Mouse (Mus musculus) neural tube, embryonic 13.5 days (tissue): ENCODE results near the gene Cc2d2a. TPM values are rescaled to one million over a fixed set of nuclear protein-coding genes. Genes with fewer than 3 reads are reported as not detected.

ENCODE experiments used
- ATAC-seq: fragments of 200-750 bp; cut with Nextera tagmentation; 2 replicates; pipeline ENCODE4 v1.8.0; 2017; ENCODE audit warnings: low read depth, mild to moderate bottlenecking, moderate TSS enrichment, moderate library complexity
- H3K27ac ChIP-seq: fragments of 300-500 bp; sonication (generic); replicated peaks from 2 replicates; pipeline ENCODE4 v1.5.1; 2015; ENCODE audit warnings: moderate library complexity, mild to moderate bottlenecking, inconsistent platforms
- H3K27me3 ChIP-seq: fragments of 300-500 bp; sonication (generic); 2 replicates; pipeline ENCODE4 v1.6.1; 2015; ENCODE audit warnings: mild to moderate bottlenecking, inconsistent platforms
- H3K36me3 ChIP-seq: fragments of 300-500 bp; sonication (generic); 2 replicates; pipeline ENCODE4 v1.6.1; 2015; ENCODE audit warnings: mild to moderate bottlenecking, inconsistent platforms
- H3K4me1 ChIP-seq: fragments of 300-500 bp; sonication (generic); replicated peaks from 2 replicates; pipeline ENCODE4 v1.6.1; 2015; ENCODE audit warnings: inconsistent platforms
- H3K4me2 ChIP-seq: fragments of 300-500 bp; sonication (generic); 2 replicates; pipeline ENCODE4 v1.6.1; 2015; ENCODE audit warnings: inconsistent platforms, mild to moderate bottlenecking, moderate library complexity
- H3K4me3 ChIP-seq: fragments of 300-500 bp; sonication (generic); 2 replicates; pipeline ENCODE4 v1.5.1; 2015; ENCODE audit warnings: mild to moderate bottlenecking, inconsistent platforms
- H3K9ac ChIP-seq: fragments of 300-500 bp; sonication (generic); 2 replicates; pipeline ENCODE4 v1.6.1; 2015; ENCODE audit warnings: moderate library complexity, mild to moderate bottlenecking, inconsistent platforms
- H3K9me3 ChIP-seq: fragments of 300-500 bp; sonication (generic); 2 replicates; pipeline ENCODE4 v1.6.1; 2016; ENCODE audit warnings: inconsistent platforms
- WGBS: fragments of 180-500 bp; shearing (Covaris S2); methylation state at CpG from one replicate; pipeline ENCODE4 v1.1.7; 2015; 5-methylcytosine and 5-hydroxymethylcytosine counted together
- polyA plus RNA-seq: library from polyadenylated mRNA; unstranded; fragments of >200 nt; fragmentation: Nextera tagmentation; extraction: Ambion mirVana; gene quantifications from 2 replicates; pipeline ENCODE4 v1.2.1, GENCODE M21; 2015

The Cc2d2a gene
- polyA plus RNA-seq, 1 experiment from 2014 or later = 7.8 TPM

DNA sequence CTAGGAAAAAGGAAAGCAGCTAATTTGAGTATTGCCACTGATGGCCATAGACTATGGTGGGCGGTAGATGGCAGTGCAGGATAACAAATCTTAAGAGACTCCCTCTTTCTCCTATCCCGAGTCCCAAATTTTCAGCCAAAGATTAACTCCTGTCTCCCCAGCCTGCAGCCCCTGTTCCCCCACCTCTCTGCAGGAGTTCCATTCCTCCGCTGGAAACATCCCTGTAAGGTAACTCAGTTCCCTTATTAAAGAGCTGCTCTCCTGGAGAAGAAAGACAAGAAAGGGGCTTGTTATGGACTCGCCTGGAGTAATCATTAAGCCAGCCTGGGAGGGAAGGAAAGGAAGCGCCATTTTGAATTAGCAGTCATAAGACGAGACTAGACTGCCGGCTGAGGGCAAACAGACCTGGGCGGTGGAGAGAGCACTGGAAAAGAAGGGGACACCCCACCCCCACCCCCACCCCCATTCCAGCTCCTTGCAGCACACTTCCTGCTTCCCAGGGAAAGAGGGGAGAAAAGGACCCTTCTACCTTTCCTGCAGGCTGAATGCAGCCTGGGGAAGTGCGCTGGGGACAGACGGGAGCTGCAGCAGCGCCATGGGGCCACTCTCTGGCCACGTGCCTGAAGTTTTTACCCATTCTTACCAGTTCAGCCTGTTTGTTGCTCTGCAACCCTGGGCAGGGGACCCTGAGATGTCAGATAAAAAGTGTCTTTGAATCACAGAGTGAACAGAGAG is 10.2 kb downstream of the Cc2d2a start:
- under 1% methylated on average over 12 of the region's 12 CpGs for WGBS
- peak; percentile 95 for ATAC-seq
- peaks cover 5% of the 10 kb centered on the region; the same call in 1 of the 2 replicates for H3K36me3 ChIP-seq
- H3K27ac ChIP-seq = peak overlapping the region; percentile 91
- peak overlapping the region; percentile 70 for H3K4me2 ChIP-seq
- no peaks in the 10 kb centered on the region for H3K9me3 ChIP-seq
- H3K9ac ChIP-seq = peak overlapping the region; percentile 84
- peaks cover 7% of the 10 kb centered on the region for H3K4me1 ChIP-seq
- no peaks in the 10 kb centered on the region for H3K27me3 ChIP-seq
- peak overlapping the region; percentile 53 for H3K4me3 ChIP-seq

DNA sequence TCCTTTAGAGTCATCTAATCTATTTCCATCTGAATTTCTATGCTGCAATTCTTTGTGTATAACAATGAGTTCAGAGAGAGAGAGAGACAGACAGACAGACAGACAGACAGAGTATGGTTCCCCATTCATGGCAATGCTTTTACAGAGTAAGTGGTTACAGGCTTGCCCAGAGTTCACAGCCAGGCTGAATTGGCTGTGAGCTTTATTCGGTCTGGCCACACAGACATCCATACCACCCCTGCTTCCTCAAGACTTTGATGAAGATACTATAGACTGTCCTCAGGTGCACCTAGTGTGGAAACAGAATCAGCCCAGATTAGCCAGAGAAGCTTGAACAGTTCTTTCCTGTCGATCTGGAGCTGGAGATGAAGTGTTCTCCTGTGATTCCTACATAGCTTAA is 10.9 kb downstream of the Cc2d2a start:
- Histone ChIP-seq H3K4me2 (peak overlapping the region; percentile 70), H3K27me3 (no peaks in the 10 kb centered on the region), H3K9me3 (no peaks in the 10 kb centered on the region), H3K4me1 (peaks cover 7% of the 10 kb centered on the region), H3K4me3 (peak overlapping the region; percentile 53), H3K36me3 (peaks cover 5% of the 10 kb centered on the region; the same call in 1 of the 2 replicates), H3K9ac (peak overlapping the region; percentile 84), H3K27ac (peak overlapping the region; percentile 91)
- WGBS = 81% methylated on average over 2 of the region's 2 CpGs
- ATAC-seq = no peak; the same call in 1 of the 2 replicates

DNA sequence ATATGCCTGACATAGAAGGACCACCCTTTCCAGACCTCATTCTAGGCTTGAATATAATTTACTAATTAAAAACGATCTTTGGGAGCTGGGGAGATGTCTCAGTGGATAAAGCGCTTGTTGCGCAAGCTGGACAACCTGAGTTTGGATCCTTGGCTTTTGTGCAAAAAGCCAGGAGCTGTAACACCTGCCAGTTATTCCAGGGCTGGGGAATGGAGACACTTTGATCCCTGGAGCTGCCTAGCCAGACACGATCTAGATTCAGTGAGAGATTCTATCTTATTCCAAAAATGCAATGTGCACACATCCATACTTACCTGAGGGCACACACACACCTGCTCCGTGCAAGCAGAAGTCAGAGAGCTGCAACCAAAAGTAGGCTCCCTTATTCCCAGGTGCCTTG is 23.3 kb downstream of the Cc2d2a start:
- Histone ChIP-seq H3K4me1 (no peaks in the 10 kb centered on the region), H3K9ac (no peak overlapping the region), H3K4me3 (no peak overlapping the region), H3K27me3 (no peaks in the 10 kb centered on the region), H3K4me2 (no peak overlapping the region), H3K27ac (no peak overlapping the region), H3K36me3 (peaks cover 91% of the 10 kb centered on the region), H3K9me3 (no peaks in the 10 kb centered on the region)
- WGBS = 97% methylated on average over 5 of the region's 5 CpGs
- ATAC-seq = no peak

DNA sequence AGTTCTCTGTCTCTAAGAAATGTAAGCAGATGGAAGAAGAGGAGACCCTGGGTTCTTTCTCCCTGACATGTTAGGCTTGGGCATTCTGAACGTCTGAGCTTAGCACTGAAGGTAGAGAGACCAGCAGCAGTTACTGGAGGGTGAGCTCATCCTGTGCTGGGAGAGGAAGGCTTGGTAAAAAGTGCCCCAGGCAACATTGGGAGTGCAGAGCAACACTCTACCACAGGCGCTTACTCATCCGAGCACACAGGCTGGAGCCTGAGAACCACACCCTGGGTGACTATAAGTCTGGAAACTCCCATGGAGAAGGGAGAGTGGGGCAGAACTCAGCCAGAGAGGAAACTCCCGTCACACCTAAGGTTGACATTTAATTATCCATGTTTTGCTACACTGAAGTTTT is 30.3 kb downstream of the Cc2d2a start:
- no peak overlapping the region for H3K4me2 ChIP-seq
- H3K4me1 ChIP-seq = no peaks in the 10 kb centered on the region
- no peak overlapping the region for H3K4me3 ChIP-seq
- no peaks in the 10 kb centered on the region for H3K9me3 ChIP-seq
- no peak overlapping the region for H3K27ac ChIP-seq
- peaks cover 70% of the 10 kb centered on the region for H3K36me3 ChIP-seq
- H3K9ac ChIP-seq = no peak overlapping the region
- ATAC-seq = no peak
- 85% methylated on average over 4 of the region's 4 CpGs for WGBS
- H3K27me3 ChIP-seq = no peaks in the 10 kb centered on the region

DNA sequence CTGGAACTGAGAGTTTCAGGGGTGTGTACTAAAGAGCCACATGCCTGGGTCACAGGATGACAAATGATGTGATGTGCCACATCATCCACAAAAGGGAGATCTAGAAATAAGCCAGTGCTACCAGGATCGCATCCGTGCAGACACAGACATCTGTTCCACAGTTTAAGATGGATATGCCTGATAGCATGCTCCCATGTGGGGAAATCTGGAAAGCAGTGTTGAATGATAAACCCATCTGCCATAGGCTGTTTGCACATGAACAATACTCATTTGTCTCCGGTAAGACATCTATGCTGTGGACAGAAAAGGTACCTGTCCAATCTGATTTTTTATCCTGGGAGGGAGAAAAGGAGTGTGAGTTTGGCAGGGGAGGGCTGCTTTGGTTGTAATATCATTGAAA is 35.0 kb downstream of the Cc2d2a start:
- ATAC-seq = no peak
- 76% methylated on average over 3 of the region's 3 CpGs for WGBS

DNA sequence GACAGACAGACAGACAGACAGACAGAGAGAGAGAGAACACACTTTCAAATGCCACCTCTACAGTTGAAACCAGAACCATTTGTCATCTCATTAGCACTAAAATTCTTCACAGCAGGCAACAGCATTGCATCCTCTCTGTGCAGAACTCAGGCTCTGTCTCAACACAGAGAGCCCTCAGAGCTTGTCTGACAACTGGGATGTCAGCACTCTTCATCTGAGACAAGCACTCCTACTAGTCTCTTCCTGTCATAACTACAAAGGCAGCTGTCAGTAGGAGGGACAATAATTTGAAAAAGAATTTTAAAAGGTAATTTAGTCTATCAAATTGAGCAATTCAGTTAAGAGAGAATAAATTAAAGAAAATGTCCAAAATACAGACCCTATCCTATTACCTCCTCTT is 37.1 kb downstream of the Cc2d2a start:
- H3K4me2 ChIP-seq = no peak overlapping the region
- no peak overlapping the region for H3K9ac ChIP-seq
- no peaks in the 10 kb centered on the region for H3K9me3 ChIP-seq
- no peak overlapping the region for H3K27ac ChIP-seq
- no peaks in the 10 kb centered on the region for H3K27me3 ChIP-seq
- no peak for ATAC-seq
- H3K4me3 ChIP-seq = no peak overlapping the region
- no peaks in the 10 kb centered on the region for H3K4me1 ChIP-seq
- peaks cover 72% of the 10 kb centered on the region for H3K36me3 ChIP-seq

More for the DNA sequence above, 35.0 kb downstream of the Cc2d2a start:
- H3K36me3 ChIP-seq = peaks cover 64% of the 10 kb centered on the region
- H3K4me2 ChIP-seq = no peak overlapping the region
- no peaks in the 10 kb centered on the region for H3K9me3 ChIP-seq
- no peak overlapping the region for H3K9ac ChIP-seq
- no peak overlapping the region for H3K4me3 ChIP-seq
- H3K4me1 ChIP-seq = no peaks in the 10 kb centered on the region
- no peak overlapping the region for H3K27ac ChIP-seq
- no peaks in the 10 kb centered on the region for H3K27me3 ChIP-seq

DNA sequence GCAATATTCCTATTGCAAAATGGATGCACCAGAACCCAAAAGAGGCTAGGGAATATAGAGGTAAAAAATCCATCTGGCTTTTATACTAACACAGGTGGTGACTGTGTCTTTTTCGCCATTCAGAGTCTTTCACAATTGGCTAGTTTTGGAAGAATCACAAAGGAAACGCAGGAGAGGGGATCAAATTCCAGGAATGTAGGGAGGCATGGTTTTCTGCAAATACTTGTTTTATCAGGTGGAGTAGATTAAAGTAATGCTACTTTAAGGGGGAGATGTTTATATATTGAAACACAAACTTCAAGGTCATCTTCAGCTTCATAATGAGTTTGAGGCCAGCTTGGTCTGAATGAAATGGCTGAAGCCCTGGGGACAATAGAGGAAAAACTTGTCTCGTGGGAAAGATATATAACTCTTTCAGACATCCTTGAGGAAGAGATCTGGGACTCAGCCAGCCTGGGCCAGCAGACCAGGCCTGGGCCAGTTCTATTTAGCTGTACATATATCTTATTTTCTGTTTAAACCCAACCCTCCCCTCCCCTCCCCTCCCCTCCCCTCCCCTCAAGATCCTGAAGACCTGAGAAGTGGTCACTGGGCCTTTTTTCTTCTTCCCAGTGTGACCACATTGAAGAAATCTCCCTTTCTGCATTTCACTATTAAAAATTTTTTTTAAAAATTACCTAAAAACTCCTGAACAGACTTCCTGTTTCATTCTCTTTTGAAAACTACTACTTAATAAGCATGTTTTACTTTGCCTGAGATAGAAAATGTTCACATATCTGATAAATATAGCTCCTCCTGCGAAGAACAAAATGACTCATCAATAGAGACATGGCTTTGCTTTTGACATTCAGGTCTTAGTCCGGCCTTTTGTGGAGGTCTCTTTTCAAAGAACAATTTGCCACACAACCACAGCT is 59.6 kb downstream of the Cc2d2a start:
- Histone ChIP-seq H3K9me3 (no peaks in the 10 kb centered on the region), H3K4me2 (no peak overlapping the region), H3K9ac (no peak overlapping the region), H3K27ac (no peak overlapping the region), H3K4me1 (no peaks in the 10 kb centered on the region), H3K36me3 (peaks cover 47% of the 10 kb centered on the region), H3K27me3 (no peaks in the 10 kb centered on the region), H3K4me3 (no peak overlapping the region)
- no peak for ATAC-seq
- 73% methylated on average over 5 of the region's 5 CpGs for WGBS

DNA sequence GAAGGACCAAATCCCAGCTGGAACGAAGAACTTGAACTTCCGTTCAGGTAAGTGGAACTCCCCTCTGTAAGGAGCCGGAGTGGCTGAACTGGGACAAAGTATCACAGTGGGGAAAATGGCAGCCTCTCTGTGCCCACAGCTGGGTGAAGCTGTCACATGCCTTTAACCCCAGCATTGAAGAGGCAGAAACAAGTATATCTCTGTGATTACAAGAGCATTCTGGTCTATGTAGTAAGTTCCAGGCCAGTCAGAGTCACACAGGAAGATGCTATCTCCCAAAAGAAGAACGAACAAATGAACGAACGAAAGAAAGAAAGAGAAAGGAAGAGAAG is 60.3 kb downstream of the Cc2d2a start:
- no peak for ATAC-seq
- Histone ChIP-seq H3K36me3 (peaks cover 42% of the 10 kb centered on the region), H3K9me3 (no peaks in the 10 kb centered on the region), H3K4me1 (no peaks in the 10 kb centered on the region), H3K9ac (no peak overlapping the region), H3K4me2 (no peak overlapping the region), H3K4me3 (no peak overlapping the region), H3K27ac (no peak overlapping the region), H3K27me3 (no peaks in the 10 kb centered on the region)
- 90% methylated on average over 6 of the region's 6 CpGs for WGBS

DNA sequence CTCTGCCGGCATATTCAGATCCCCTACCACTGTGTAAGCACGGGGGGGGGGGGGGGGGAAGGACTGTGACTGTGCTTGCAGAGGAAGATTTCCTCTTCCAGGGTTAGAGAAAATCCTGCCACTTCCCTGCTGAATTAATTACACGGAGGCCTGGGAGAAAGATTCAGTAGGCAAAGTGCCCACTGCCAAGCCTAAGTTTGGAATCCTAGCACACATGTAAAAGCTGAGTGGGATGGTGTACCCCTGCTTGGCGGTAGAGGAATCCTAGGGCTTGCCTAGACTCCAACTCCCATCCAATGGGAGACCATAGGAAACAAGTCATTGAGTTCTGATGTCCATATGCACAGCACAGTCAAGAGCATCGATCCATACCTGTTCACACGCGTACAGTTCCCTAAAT is 61.7 kb downstream of the Cc2d2a start:
- Histone ChIP-seq H3K4me3 (no peak overlapping the region), H3K27ac (no peak overlapping the region), H3K9ac (no peak overlapping the region), H3K9me3 (no peaks in the 10 kb centered on the region), H3K36me3 (peaks cover 29% of the 10 kb centered on the region), H3K27me3 (no peaks in the 10 kb centered on the region), H3K4me1 (no peaks in the 10 kb centered on the region), H3K4me2 (no peak overlapping the region)
- no peak for ATAC-seq
- 82% methylated on average over 7 of the region's 7 CpGs for WGBS

DNA sequence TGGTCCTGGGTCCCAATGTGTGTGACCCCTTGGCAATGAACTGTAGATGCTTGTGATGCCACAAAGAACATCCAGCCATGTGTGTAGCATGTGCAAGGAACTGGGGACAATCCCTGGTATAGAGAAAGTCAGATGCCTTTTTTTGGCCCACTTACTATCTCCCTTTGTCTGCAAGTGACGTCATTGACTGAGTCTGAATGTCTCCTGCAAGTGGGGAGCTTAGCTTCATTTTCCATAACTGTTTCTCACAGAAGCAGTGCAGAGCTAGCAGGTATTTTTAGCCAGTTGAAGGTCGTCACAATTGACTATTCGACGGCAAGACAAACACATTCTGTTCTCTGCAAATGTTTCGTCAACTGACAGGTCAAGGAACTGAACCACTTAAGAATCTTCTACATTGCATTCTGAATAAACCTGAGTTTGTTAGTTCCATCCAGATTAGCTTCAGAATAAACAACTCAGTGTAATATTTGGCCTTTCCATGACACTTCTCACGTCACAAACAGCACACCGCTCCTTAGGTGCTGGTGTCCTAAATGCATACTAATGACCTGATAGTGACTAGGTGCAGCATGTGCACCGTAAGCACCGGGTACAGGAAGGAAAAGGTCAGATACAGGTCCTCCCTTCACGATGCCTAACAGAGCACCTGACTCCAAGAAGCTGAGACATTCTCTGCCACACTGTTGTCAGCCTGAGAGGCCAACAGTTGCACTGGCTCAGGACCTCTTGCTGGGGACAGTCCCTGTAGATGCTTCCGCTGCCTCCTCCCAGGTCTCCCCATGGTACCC is 66.4 kb downstream of the Cc2d2a start:
- no peak overlapping the region for H3K9ac ChIP-seq
- no peak for ATAC-seq
- no peak overlapping the region for H3K27ac ChIP-seq
- H3K9me3 ChIP-seq = no peaks in the 10 kb centered on the region
- no peaks in the 10 kb centered on the region for H3K4me1 ChIP-seq
- WGBS = 85% methylated on average over 11 of the region's 11 CpGs
- no peak overlapping the region for H3K4me3 ChIP-seq
- H3K4me2 ChIP-seq = no peak overlapping the region
- no peaks in the 10 kb centered on the region for H3K27me3 ChIP-seq
- peaks cover 18% of the 10 kb centered on the region for H3K36me3 ChIP-seq

DNA sequence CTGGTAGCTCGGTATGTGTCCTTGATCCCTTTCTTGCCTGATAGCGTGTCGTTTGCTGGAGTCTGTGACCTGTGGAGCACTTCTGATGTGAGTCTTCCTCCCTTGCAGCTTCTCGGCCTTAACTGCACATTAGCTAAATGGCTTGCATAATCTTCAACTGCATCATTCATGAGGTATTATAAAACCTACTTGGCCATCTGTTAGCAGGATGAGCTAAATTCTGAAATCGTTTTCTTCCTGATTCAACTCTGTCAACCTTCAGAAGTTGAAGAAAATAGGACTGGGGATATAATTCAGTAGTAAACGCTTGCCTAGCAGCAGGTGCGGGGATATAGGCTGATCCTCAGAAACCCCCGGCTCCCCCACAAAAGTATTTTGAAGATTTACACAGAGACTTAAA is 70.2 kb downstream of the Cc2d2a start:
- no peak overlapping the region for H3K9ac ChIP-seq
- no peaks in the 10 kb centered on the region for H3K9me3 ChIP-seq
- H3K27ac ChIP-seq = no peak overlapping the region
- no peaks in the 10 kb centered on the region for H3K4me1 ChIP-seq
- no peak overlapping the region for H3K4me2 ChIP-seq
- WGBS = 69% methylated on average over 8 of the region's 8 CpGs
- H3K4me3 ChIP-seq = no peak overlapping the region
- H3K36me3 ChIP-seq = peaks cover 21% of the 10 kb centered on the region
- no peak for ATAC-seq
- no peaks in the 10 kb centered on the region for H3K27me3 ChIP-seq

DNA sequence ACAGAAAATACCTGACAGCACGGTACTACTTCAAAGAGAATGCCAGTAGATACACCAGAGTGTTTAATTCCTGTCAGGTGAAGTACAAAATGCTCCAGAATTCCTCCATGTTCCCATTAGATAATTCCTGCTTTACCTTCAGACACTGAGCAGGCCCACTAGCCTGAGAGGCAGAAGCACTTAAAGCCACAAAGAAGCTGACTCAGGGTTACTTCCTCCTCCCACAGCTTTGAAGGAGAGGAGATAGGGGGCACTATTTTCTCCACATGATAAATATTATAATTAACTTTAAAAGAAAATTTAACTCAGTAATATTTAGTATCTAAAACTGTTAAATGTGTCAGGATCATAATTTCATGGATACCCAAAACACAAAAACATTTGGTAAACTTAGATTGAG is 82.0 kb downstream of the Cc2d2a start:
- Histone ChIP-seq H3K9ac (no peak overlapping the region), H3K27ac (no peak overlapping the region), H3K36me3 (peaks cover 16% of the 10 kb centered on the region), H3K27me3 (no peaks in the 10 kb centered on the region), H3K4me2 (no peak overlapping the region), H3K4me1 (no peaks in the 10 kb centered on the region), H3K4me3 (no peak overlapping the region), H3K9me3 (no peaks in the 10 kb centered on the region)
- ATAC-seq = no peak
- WGBS = 100% methylated on average over 1 of the region's 1 CpGs
